10 mouse cellular contexts compared by ENCODE assay signal in genomic region chr5:50215960-50216359, GRCm38 (mm10).
A peak's percentile ranks its signal among the peaks of the same experiment; 100 is the strongest.
DNase-seq lines count a peak whose midpoint lies in the region; ATAC-seq and TF ChIP-seq lines count a peak whose summit lies in the region.
"Had no signal": no experiment of that assay in that cellular context is flagged by ENCODE, and none has a peak within 500 bp of the region (broad histone marks: within the 10 kb centered on the region; RNA-seq: fewer than 3 reads in every experiment).

No protein-coding gene starts in this region.

- TF ChIP-seq POLR2A in MEL (IDR thresholded peaks at IDR 0.05; ENCODE audit: control insufficient read depth in 1 of 2, insufficient read depth in 1 of 2, low read depth in 1 of 2, low read length in 2 of 2, poor library complexity in 1 of 2), result no peak

- H3K79me2 ChIP-seq in MEL (ENCODE audit: control insufficient read depth, insufficient read depth, low read length, poor library complexity), result no peaks in the 10 kb centered on the region

- no peak overlapping the region for H3K4me3 ChIP-seq in forebrain, embryonic 13.5 days
- H3K4me3 ChIP-seq in forebrain, embryonic 15.5 days, result no peak overlapping the region
- no peak overlapping the region for H3K4me3 ChIP-seq in left cerebral cortex, adult 2 months
- no peak overlapping the region for H3K4me3 ChIP-seq in MEL (ENCODE audit: control insufficient read depth in 1 of 2, insufficient read depth in 1 of 2, low read depth in 2 of 2, low read length in 2 of 2)
- no peak overlapping the region for H3K4me3 ChIP-seq in embryonic facial prominence, embryonic 14.5 days (ENCODE audit: low read depth, low read length)
- H3K4me3 ChIP-seq: myocyte had no signal

- no peak for TF ChIP-seq EP300 in MEL (IDR thresholded peaks at IDR 0.05; ENCODE audit: low read depth in 1 of 2, low read length in 2 of 2)

- H3K9ac ChIP-seq in forebrain, embryonic 13.5 days, result no peak overlapping the region
- H3K9ac ChIP-seq in forebrain, embryonic 15.5 days (replicated peaks), result no peak overlapping the region
- H3K9ac ChIP-seq in MEL (ENCODE audit: control insufficient read depth, low read depth, low read length, poor library complexity, severe bottlenecking), result no peak overlapping the region
- no peak overlapping the region for H3K9ac ChIP-seq in embryonic facial prominence, embryonic 14.5 days (ENCODE audit: low read depth, low read length)

- peak; percentile 59 for TF ChIP-seq CTCF in left cerebral cortex, adult 2 months (IDR thresholded peaks at IDR 0.05)
- TF ChIP-seq CTCF in MEL (IDR thresholded peaks at IDR 0.05 in 2 of 3, conservative IDR thresholded peaks at IDR 0.05 in 1 of 3; ENCODE audit: control insufficient read depth in 1 of 3, insufficient read depth in 1 of 3, low read depth in 2 of 3, low read length in 3 of 3, poor library complexity in 1 of 3, severe bottlenecking in 1 of 3), result peak in 1 of 3 experiments; percentile 31; a peak in 2 of 6 replicates

- no peaks in the 10 kb centered on the region for H3K27me3 ChIP-seq in forebrain, embryonic 13.5 days
- H3K27me3 ChIP-seq in forebrain, embryonic 15.5 days, result no peaks in the 10 kb centered on the region
- H3K27me3 ChIP-seq in MEL (ENCODE audit: control insufficient read depth in 1 of 2, insufficient read depth in 2 of 2, low read length in 2 of 2), result no peaks in the 10 kb centered on the region
- no peaks in the 10 kb centered on the region for H3K27me3 ChIP-seq in embryonic facial prominence, embryonic 14.5 days (replicated peaks; ENCODE audit: control insufficient read depth, insufficient read depth, low read length)

- H3K36me3 ChIP-seq in forebrain, embryonic 13.5 days (ENCODE audit: poor library complexity, severe bottlenecking), result no peaks in the 10 kb centered on the region
- H3K36me3 ChIP-seq in forebrain, embryonic 15.5 days, result no peaks in the 10 kb centered on the region
- no peaks in the 10 kb centered on the region for H3K36me3 ChIP-seq in MEL (ENCODE audit: control insufficient read depth in 1 of 2, insufficient read depth in 2 of 2, low read length in 2 of 2)
- H3K36me3 ChIP-seq in embryonic facial prominence, embryonic 14.5 days (ENCODE audit: control insufficient read depth, insufficient read depth, low read length), result no peaks in the 10 kb centered on the region

- DNase-seq in left cerebral cortex, adult 2 months (ENCODE audit: extremely low spot score in 1 of 2, low spot score in 2 of 2), result no peak
- no peak for DNase-seq in left cerebral cortex, postnatal 10 days (ENCODE audit: extremely low spot score in 1 of 2, low spot score in 2 of 2)
- no peak for DNase-seq in MEL (ENCODE audit: low read depth, low spot score)
- peak; percentile 64 for DNase-seq in embryonic facial prominence, embryonic 14.5 days (ENCODE audit: low spot score)
- DNase-seq in ovary, postnatal 10 days (ENCODE audit: low spot score), result no peak
- DNase-seq: left cerebral cortex, postnatal 4 days had no signal

- H3K27ac ChIP-seq in forebrain, embryonic 13.5 days, result no peak overlapping the region
- H3K27ac ChIP-seq in forebrain, embryonic 15.5 days (replicated peaks), result no peak overlapping the region
- no peak overlapping the region for H3K27ac ChIP-seq in left cerebral cortex, adult 2 months
- no peak overlapping the region for H3K27ac ChIP-seq in MEL (ENCODE audit: control insufficient read depth, low read depth, low read length)
- no peak overlapping the region for H3K27ac ChIP-seq in embryonic facial prominence, embryonic 14.5 days (replicated peaks; ENCODE audit: low read depth, low read length)

- intact Hi-C loops in left cerebral cortex, adult 2 months (cut with DNase I), result loop anchor here (1.0 to 5.0 kb wide), 3 partner anchors 159 to 849 kb away; partner anchors contain the start of gene Adgra3
- intact Hi-C loops in left cerebral cortex, postnatal 10 days (cut with DNase I), result loop anchor here (5.0 to 10.0 kb wide), 4 partner anchors 144 to 849 kb away; partner anchors contain the start of gene Adgra3

- WGBS in forebrain, embryonic 13.5 days, result 46% methylated on average over 5 of the region's 5 CpGs
- WGBS in forebrain, embryonic 15.5 days, result 50% methylated on average over 5 of the region's 5 CpGs
- WGBS in embryonic facial prominence, embryonic 14.5 days, result 30% methylated on average over 5 of the region's 5 CpGs

- no peaks in the 10 kb centered on the region for H3K9me3 ChIP-seq in forebrain, embryonic 13.5 days (replicated peaks)
- no peaks in the 10 kb centered on the region for H3K9me3 ChIP-seq in forebrain, embryonic 15.5 days
- H3K9me3 ChIP-seq in MEL (replicated peaks; ENCODE audit: insufficient read depth, low read length), result no peaks in the 10 kb centered on the region
- no peaks in the 10 kb centered on the region for H3K9me3 ChIP-seq in embryonic facial prominence, embryonic 14.5 days (ENCODE audit: control insufficient read depth, low read length)

- no peak overlapping the region for H3K4me2 ChIP-seq in forebrain, embryonic 13.5 days
- H3K4me2 ChIP-seq in forebrain, embryonic 15.5 days (replicated peaks), result no peak overlapping the region
- H3K4me2 ChIP-seq in embryonic facial prominence, embryonic 14.5 days (ENCODE audit: low read depth, low read length), result no peak overlapping the region

- TF ChIP-seq RAD21 in MEL (IDR thresholded peaks at IDR 0.05; ENCODE audit: low read depth, low read length), result peak; percentile 25

- no peaks in the 10 kb centered on the region for H3K4me1 ChIP-seq in forebrain, embryonic 13.5 days
- no peaks in the 10 kb centered on the region for H3K4me1 ChIP-seq in forebrain, embryonic 15.5 days
- no peaks in the 10 kb centered on the region for H3K4me1 ChIP-seq in MEL (ENCODE audit: control insufficient read depth in 1 of 2, insufficient read depth in 2 of 2, low read length in 2 of 2)
- H3K4me1 ChIP-seq in embryonic facial prominence, embryonic 14.5 days (ENCODE audit: control insufficient read depth, insufficient read depth, low read length), result no peaks in the 10 kb centered on the region

- ATAC-seq in forebrain, embryonic 13.5 days, result peak; percentile 30; the same call in 1 of the 2 replicates
- no peak for ATAC-seq in forebrain, embryonic 15.5 days (replicated peaks)
- ATAC-seq in embryonic facial prominence, embryonic 14.5 days (ENCODE audit: low read depth), result no peak
- no peak for ATAC-seq in inflammation-experienced regulatory T-cells, adult 6 months

TF ChIP-seq in MEL, 35 proteins besides CTCF, POLR2A, EP300 and RAD21:
- TF ChIP-seq E2F4 (IDR thresholded peaks at IDR 0.05; ENCODE audit: borderline replicate concordance, low read depth, low read length) (no peak), SMC3 (IDR thresholded peaks at IDR 0.05; ENCODE audit: low read depth, low read length) (peak; percentile 41)
